Mouse (Mus musculus) neutrophil, adult 5-6 weeks (primary cell): ENCODE measurements around the gene Gm13030. TPM values are rescaled to one million over a fixed set of nuclear protein-coding genes. Genes with fewer than 3 reads are reported as not detected.
"Not testable (repeated sequence)": the region's sequence is repeated elsewhere in the genome, so short reads cannot be mapped to it uniquely, and the experiment has no call there.

ENCODE experiments used
- ATAC-seq: fragments of 151-379, 151-347 bp; 2 replicates; pipeline ENCODE4 v1.8.0; 2017; ENCODE audit warnings: mild to moderate bottlenecking, moderate TSS enrichment; ENCODE audit not compliant: insufficient number of reproducible peaks, poor library complexity, low FRiP score, severe bottlenecking; ENCODE audit errors: extremely low read depth
- total RNA-seq: library from RNA; stranded (forward); fragments of 200-1000 nt; gene quantifications from 2 replicates; pipeline ENCODE4 v1.2.3, GENCODE M21; 2017

The Gm13030 gene
- total RNA-seq, result not detected in 2 replicates

DNA sequence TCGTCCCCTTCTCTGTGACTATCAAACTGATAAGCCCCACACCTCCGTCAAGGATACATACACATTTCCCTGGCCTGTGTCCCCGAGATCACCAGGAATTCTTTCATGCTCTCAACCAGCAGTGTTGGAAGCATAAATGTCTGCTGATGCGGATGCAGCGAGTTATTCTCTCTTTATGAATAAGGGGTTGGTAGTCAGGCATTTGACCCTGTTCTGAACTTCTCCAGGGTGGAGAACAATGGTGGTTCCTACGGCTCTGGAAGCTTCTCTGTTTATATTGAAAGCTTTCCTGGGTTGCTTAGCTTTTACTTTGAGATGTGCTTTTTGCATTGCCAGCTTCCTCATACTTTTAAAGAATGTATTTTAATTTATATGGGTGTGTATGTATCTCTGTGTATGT lies at the start of gene Gm13030:
Gm13030 (minus strand) TSS at position 101 of the 400 bp plus-strand sequence.
- ATAC-seq, result no peak

GRCm38 (mm10) chr4:138922131-138922459 lies 48.3 kb upstream of the Gm13030 start:
- ATAC-seq, result peak; percentile 96

GRCm38 (mm10) chr4:138921254-138922130 lies 47.7 kb upstream of the Gm13030 start:
- no peak for ATAC-seq

DNA sequence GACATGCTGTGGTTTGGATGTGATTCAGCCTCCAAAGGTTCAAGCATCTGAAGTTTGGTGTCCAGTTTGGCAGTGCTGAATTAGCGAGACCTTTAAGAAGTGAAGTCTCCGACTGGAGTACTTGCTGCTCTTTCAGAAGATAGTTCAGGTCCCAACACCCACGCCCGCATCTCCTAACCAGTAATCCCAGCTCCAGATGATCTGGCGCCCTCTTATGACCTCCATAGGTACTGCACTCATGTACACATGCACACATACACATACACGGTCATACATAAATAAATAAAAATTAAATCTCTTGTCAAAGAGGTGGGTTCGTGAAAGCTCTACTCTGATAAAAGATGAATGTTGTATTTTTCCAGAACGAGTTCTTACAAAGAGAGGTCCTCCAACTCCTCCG lies 43.5 kb upstream of the Gm13030 start:
- no peak for ATAC-seq

DNA sequence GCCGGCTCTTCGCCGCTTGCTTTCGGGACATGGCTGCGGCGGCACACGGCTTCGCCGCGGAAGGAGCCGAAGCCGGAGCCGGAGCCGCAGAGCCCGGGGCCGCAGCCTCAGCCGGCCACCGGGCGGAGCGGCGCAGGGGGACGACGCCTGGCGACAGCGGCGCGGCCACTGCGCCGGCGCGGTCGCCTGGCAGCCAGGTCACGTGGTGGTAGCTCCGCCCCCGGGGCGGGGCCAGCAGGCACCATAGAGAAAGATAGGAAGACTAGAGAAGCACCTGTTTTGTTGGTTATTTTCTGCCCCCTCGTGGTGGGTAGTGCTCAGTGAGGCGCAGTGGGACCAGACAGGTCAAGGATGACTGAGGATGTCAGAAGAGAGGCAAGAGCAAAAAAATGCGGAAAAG lies 40.0 kb upstream of the Gm13030 start, which contains the start of gene Otud3:
Otud3 (minus strand) TSS at position 149 of the 400 bp plus-strand sequence.
- ATAC-seq, result peak; percentile 98

DNA sequence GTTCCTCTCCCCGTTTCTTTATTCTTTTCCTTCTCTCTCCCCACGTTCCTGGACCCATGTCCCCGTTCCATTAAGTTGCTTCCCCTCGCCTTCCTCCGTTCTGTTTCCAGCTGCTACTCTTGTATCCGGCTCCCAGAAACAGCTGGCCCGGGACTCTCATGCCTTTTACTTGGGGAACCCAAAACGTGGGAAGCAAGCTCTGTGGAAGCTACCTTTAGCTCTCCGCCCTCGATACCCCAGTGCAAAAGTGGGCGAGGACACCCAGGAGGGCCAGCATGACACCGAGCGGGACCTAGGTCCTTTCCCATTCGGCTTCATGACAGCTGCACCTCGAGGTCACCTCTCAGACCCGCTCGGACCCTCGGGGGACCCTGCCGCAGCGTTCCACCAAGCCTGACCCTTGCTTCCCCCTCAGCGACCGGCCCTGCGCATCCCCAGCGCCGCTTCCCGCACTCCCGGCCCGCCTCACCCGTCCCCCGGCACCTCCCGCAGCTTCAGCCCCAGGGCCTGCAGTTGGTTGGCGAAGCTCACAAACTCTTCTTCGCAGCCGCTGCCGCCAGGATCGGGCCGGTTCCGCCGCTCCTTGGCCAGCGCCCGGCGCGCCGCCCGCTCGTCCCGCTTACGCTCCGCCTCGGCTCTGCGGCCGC lies 39.5 kb upstream of the Gm13030 start:
- no peak for ATAC-seq

- ATAC-seq, result no peak
These were observed 32.0 kb upstream of the Gm13030 start for GRCm38 (mm10) chr4:138905624-138906337.

DNA sequence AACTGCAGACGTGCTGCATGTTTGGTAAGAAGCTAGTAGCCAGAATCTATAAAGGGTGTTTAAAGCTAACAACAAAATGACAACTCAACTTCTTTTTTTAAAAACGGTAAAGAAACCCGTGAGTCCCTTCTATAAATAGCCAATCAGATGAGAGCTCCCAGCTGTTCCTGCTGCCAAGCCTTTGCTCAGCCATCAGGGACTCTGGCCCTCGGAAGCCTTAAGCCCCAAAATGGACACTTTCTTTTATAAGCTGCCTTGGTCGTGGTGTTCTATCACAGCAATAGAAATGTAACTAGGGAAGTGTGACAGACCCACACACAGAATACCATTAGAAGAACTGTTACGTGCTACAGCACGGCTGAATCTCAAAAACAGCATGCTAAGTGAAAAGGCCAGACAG lies 25.6 kb upstream of the Gm13030 start:
- no peak for ATAC-seq

DNA sequence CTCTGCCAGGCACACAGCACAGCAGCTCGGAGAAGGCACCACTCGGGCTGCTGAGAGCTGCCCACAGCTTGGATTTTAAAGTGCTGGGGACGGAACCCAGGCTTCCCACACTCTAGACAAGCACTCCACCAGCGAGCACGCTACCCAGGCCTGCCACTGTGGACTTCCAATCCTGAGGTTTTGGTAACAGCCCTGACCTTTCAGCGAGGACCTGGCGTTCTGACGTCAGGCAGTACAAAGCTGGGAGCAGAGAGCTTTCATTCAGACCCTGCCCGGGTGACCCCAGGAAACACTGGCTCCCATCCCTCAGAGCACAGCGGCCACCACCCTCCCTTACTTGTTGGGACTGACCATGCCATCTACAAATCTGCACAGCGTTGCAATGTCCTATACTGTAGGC lies 20.0 kb upstream of the Gm13030 start:
- ATAC-seq, result not testable (repeated sequence)

DNA sequence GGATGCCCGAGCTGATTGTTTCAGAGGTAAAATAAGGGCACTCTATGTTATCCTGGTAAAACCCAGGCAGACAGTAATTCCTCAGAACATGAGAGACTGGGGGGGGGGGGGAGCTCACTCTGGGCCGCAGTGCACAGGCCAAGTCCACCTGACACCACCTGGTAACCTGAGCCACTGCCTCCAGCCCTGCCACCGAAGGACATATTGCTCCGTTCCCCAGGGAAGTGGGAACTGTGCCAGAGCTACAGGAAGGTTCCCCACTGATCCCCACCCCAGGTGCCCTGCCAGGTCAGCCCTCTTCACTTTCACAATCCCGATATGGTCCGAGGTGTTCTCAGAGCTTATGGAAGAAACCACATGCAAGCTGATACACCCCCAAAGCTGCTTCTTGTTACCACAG lies 18.9 kb upstream of the Gm13030 start:
- no peak for ATAC-seq

DNA sequence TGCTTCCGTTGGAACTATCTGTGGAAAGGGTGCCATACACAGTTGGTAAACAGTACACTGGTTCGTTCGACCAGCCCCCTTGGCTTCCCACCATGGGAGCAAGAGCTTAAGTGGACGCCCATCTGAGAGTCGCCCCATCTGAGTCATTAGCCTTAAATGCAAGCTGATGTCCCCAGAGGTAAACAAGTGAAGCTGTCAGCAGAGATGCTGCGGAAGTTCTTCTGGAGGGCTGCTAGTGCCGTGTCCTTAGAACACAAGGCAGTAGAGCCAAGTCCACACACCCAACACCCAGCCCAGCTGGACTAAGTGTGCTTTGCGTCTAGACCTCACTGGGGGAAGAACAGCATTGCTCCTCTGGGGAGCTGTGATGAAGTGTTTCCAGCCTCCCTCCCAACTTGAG lies 15.9 kb upstream of the Gm13030 start:
- ATAC-seq, result no peak

- no peak for ATAC-seq
These were observed 15.4 kb upstream of the Gm13030 start for GRCm38 (mm10) chr4:138889165-138889564.

DNA sequence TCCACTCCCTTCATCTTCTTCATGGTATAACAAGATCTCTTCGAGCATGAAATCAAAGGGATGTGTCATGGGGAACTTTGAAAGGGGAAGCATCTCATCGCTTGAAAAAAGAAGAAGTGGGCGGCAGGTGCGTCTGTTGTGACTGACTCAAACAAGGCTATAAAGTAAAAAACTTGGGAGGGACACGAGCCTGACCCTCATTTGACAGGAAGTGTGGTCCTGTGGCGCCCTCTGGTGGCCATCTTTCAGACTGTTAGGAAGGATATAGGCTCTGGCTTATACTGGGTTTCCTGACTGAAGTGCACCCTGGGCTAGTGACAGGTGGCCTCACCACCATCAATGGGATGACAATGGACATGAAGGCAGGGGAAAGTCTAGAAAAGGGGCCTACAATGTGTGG lies 10.5 kb upstream of the Gm13030 start:
- peak; percentile 88 for ATAC-seq

GRCm38 (mm10) chr4:138882179-138882578 lies 8.4 kb upstream of the Gm13030 start:
- ATAC-seq, result no peak

- no peak for ATAC-seq
These were observed 7.2 kb upstream of the Gm13030 start for GRCm38 (mm10) chr4:138880811-138881584.

- ATAC-seq, result no peak
These were observed 6.0 kb upstream of the Gm13030 start for GRCm38 (mm10) chr4:138879808-138880207.

- no peak for ATAC-seq
These were observed 5.0 kb upstream of the Gm13030 start for GRCm38 (mm10) chr4:138878783-138879182.

DNA sequence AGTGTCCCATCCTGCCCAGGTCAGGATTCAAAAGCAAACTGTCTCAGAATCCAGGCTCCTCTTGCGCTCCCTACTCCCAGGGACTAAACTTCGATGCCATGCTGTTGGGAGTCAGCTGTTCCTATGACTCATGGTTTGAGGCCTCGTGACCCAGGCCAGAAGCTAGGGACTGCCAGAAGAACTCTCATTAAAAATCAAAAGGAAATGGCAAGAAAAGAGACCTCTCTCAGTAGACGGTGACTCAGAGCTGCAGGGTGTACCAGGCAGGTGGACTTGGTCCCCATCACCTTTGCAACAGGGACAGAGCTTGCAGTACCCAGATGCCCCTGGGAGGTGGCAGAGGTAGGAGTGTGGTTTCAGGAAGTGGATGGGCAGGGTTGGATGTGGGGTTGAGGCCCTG lies 4.0 kb upstream of the Gm13030 start, which contains the start of gene Pla2g2e:
Pla2g2e (plus strand) TSS at position 212 of the 400 bp plus-strand sequence.
- ATAC-seq, result no peak

GRCm38 (mm10) chr4:138875986-138876385 lies 2.2 kb upstream of the Gm13030 start:
- ATAC-seq, result no peak
